Mouse (Mus musculus) bone marrow, adult 2 months (tissue): ENCODE results near the gene Fam172a. TPM values are rescaled to one million over a fixed set of nuclear protein-coding genes. Genes with fewer than 3 reads are reported as not detected.
A peak's percentile ranks its signal among the peaks of the same experiment; 100 is the strongest.

ENCODE experiments used
- H3K27ac ChIP-seq: fragments of 200-500 bp; 2 replicates; pipeline ENCODE4 v1.5.1; 2012; ENCODE audit warnings: low read depth, mild to moderate bottlenecking, control low read depth, inconsistent platforms, low read length; ENCODE audit not compliant: control insufficient read depth, poor library complexity, insufficient read depth
- H3K4me1 ChIP-seq: fragments of 200-500 bp; 2 replicates; pipeline ENCODE4 v1.6.1; 2011; ENCODE audit warnings: low read length; ENCODE audit not compliant: control insufficient read depth, insufficient read depth
- H3K4me3 ChIP-seq: fragments of 200-500 bp; replicated peaks from 2 replicates; pipeline ENCODE3; 2011; ENCODE audit warnings: mild to moderate bottlenecking, low read depth, low read length, control low read depth; ENCODE audit not compliant: control insufficient read depth
- CTCF ChIP-seq: fragments of 200-500 bp; IDR thresholded peaks from 2 replicates; pipeline ENCODE4 v1.5.1; 2011; ENCODE audit warnings: low read length, control low read depth; ENCODE audit not compliant: control insufficient read depth, insufficient read depth
- POLR2A ChIP-seq: fragments of 200-500 bp; IDR thresholded peaks from 2 replicates; pipeline ENCODE4 v1.6.1; 2011; ENCODE audit warnings: low read depth, mild to moderate bottlenecking, control low read depth, low read length, borderline replicate concordance; ENCODE audit not compliant: control insufficient read depth
- WGBS: fragments of 180-500 bp; shearing (Covaris S2); methylation state at CpG from one replicate; pipeline ENCODE4 v1.1.7; 2018; 5-methylcytosine and 5-hydroxymethylcytosine counted together
- polyA plus RNA-seq: library from polyadenylated mRNA; stranded (reverse); fragments of >200 nt; gene quantifications from 2 replicates; pipeline ENCODE4 v1.2.4, GENCODE M21; 2011; ENCODE audit warnings: low replicate concordance; ENCODE audit not compliant: missing spikeins, insufficient read depth, insufficient read length

Fam172a gene
- polyA plus RNA-seq, 1 experiment, result 13.5 TPM

- 46% methylated on average over 5 of the region's 5 CpGs for WGBS
- Histone ChIP-seq H3K4me3 (no peak overlapping the region), H3K4me1 (no peaks in the 10 kb centered on the region), H3K27ac (no peak overlapping the region)
- no peak for TF ChIP-seq POLR2A
- no peak for TF ChIP-seq CTCF
Observed at GRCm38 (mm10) chr13:77982105-77982851, 280.4 kb downstream of the Fam172a start.

- Histone ChIP-seq H3K27ac (no peak overlapping the region), H3K4me3 (no peak overlapping the region), H3K4me1 (no peaks in the 10 kb centered on the region)
- 87% methylated on average over 2 of the region's 2 CpGs for WGBS
- TF ChIP-seq CTCF, result no peak
- TF ChIP-seq POLR2A, result no peak
Observed at GRCm38 (mm10) chr13:77982852-77983202, 281.0 kb downstream of the Fam172a start.

GRCm38 (mm10) chr13:77991189-77991886 is 289.5 kb downstream of the Fam172a start:
- WGBS, result 82% methylated on average over 5 of the region's 5 CpGs
- TF ChIP-seq CTCF (no peak), POLR2A (no peak)
- Histone ChIP-seq H3K27ac (no peak overlapping the region), H3K4me3 (no peak overlapping the region), H3K4me1 (no peaks in the 10 kb centered on the region)

DNA sequence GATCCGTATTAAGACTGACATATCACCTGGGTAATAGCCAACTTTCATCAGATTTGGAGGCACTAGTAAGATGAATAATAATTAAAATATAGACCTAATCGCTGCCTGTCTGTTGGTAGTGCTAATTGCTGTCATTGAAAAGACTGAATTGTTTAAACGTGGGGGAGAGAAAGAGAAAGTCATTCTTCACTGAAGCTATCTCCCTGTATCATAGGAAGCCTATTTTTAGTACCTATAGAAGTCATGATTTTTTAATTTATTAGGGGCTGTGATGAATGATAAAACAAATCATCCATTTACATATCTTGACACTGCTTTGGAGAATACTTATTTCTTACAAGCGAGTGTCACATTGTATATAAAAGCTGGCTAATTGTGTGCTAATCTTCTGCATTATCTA is 302.8 kb downstream of the Fam172a start:
- 80% methylated on average over 4 of the region's 4 CpGs for WGBS
- H3K4me1 ChIP-seq, result no peaks in the 10 kb centered on the region
- TF ChIP-seq POLR2A (no peak), CTCF (no peak)

DNA sequence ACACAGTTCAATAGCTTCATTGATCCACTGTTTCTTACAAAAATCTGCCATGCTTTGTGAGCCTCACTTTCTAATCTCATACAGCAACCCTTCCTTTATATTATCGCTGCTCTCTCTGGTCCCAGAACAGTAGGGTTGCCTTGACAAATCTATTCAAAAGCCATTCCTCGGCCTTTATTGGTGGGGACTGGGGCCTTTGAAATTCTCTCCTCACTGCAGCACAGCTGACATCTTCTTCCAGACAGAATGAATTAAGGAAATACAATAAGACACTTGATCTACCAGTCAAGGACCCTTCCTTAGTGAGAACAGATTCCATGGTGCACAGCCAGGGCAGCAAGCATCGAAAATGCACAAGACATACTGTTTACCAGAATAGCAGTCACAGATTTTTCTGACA is 303.5 kb downstream of the Fam172a start:
- Histone ChIP-seq H3K4me3 (no peak overlapping the region), H3K4me1 (no peaks in the 10 kb centered on the region), H3K27ac (no peak overlapping the region)
- WGBS, result 80% methylated on average over 3 of the region's 3 CpGs
- TF ChIP-seq POLR2A (no peak), CTCF (no peak)

More for the DNA sequence above, 302.8 kb downstream of the Fam172a start:
- Histone ChIP-seq H3K27ac (no peak overlapping the region), H3K4me3 (no peak overlapping the region)

DNA sequence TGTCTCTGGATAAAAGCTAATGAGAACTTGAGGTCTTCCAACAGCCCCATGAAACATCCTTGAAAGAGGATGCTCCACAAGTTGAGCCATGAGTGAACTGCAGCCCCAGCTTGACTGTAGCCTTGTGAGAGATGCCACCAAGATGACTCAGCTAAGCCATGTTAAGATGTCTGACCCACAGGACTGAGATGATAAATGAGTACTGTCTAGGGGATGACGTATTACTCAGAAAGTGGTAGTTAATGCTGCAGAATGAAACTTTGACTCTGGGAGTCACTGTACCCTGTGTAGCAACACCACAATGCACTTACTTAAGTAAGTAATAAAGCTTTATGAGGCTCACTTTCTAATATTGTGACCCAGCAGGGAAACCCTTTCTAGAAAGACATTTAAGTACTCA is 308.3 kb downstream of the Fam172a start:
- Histone ChIP-seq H3K27ac (no peak overlapping the region), H3K4me3 (no peak overlapping the region), H3K4me1 (no peaks in the 10 kb centered on the region)
- TF ChIP-seq CTCF, result no peak
- TF ChIP-seq POLR2A, result no peak
- 93% methylated on average over 1 of the region's 1 CpGs for WGBS

DNA sequence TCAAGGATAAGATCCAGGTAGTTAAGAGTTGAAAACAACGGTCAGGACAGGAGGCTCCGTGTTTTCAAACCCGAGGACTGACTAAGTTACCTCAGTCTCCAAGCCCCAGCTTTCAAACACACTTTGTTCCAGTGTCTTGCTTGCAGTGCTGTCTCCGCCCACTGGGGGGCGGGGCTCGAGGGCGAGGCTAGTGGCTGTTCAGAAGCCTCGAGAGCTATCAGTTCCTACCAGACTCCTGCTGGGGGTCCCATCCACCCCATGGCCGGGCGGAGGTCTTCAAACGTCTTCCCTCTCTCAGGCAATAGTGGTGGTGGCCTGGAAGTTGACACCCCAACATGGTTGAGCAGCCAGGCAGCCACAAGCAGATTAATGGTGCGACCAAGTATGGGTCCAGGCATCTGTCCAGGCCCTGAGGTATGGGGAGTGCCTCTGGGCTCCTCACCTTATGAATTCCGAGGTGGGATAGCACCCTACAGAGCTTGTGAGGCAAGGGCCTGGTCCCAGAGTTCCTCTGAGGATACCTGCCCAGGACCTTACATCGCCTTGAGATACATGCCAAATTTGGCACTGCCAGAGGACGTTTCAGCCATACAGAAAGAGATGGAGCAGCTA is 323.0 kb downstream of the Fam172a start, which contains the start of gene Pou5f2:
Gene Pou5f2, plus strand, starts transcription at position 220 of the 612 bp plus-strand sequence.
- TF ChIP-seq POLR2A (no peak), CTCF (peak; percentile 21; the same call in 1 of the 2 replicates)
- WGBS, result 68% methylated on average over 15 of the region's 15 CpGs
- H3K27ac ChIP-seq, result no peak within 1 kb of the TSS
- no peaks in the 10 kb centered on the region for H3K4me1 ChIP-seq
- no peak within 1 kb of the TSS for H3K4me3 ChIP-seq

DNA sequence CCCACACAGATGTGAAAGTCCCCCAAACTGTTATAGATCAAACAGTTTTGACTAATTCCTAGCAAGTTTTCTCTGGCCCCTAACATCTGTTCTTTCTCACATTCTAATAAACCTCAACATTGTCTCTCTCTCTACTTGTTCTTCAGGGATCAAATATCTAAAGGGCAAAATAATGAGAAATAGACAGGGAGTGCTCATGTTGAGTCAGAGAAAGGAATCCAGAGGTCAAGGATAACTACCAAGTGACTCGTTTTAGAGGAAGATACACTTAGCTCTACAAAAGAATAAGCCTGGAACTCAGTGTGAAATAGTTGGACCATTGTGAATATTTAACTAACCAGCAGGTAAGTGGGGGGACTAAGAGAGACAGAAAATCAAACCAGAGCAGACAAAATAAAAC is 331.0 kb downstream of the Fam172a start:
- Histone ChIP-seq H3K4me1 (no peaks in the 10 kb centered on the region), H3K4me3 (no peak overlapping the region), H3K27ac (no peak overlapping the region)
- TF ChIP-seq POLR2A (no peak), CTCF (no peak)
- 76% methylated on average over 1 of the region's 1 CpGs for WGBS
